In the genomic region with DNA sequence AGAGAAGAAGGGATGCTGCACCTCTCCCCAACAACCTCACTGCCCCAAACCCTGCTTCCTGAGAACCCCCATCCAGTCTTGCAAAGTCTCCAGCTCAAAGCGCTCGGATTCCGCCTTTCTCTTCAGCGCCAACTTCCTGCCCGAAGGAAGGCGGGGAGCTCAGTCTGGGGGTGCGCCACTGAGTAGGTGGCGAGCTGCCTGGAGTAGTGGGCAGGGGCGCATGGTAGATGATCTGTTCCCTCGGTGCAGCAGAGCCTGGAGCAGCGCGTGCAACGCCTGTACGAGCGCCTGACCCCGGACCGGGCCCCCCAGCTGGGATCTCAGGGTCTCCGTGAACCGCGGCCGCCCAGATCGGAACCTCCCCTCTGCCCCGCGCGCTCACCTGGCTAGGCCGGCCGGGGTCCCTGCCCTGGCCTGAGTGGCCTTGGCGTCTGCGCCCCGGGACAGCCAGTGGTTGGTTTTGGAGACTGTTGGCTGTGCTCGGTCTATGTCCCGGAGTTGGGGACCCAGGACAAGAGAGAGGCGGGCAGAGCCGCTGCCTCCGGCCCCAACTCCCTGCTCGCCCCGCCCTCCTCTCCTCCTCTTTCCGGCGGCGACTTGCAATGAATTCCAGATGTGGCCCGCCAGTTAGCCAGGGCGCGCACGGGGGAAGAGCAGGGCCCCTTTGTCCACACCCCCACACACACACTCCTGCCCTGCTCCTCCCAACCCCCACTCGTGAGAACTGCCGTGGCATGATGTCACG, we compare ENCODE assay signal across 8 mouse cellular contexts. TPM values are rescaled to one million over a fixed set of nuclear protein-coding genes. Genes with fewer than 3 reads are reported as not detected.
A peak's percentile ranks its signal among the peaks of the same experiment; 100 is the strongest.
DNase-seq lines count a peak whose midpoint lies in the region; ATAC-seq and TF ChIP-seq lines count a peak whose summit lies in the region.

A gene (minus strand): TSS at position 566 of the 745 bp plus-strand sequence.

- 0 out of 2 replicates have a peak, but pooled peaks have one; percentile 48 for TF ChIP-seq POLR2A in bone marrow macrophage, adult 2 months (IDR thresholded peaks at IDR 0.05; ENCODE audit: borderline replicate concordance, low read depth, low read length)
- TF ChIP-seq POLR2A in thymus, adult 2 months (IDR thresholded peaks at IDR 0.05; ENCODE audit: control insufficient read depth, extremely low read depth, insufficient read depth, low read length, poor library complexity) = no peak

- peak within 1 kb of the TSS; percentile 89 for H3K27ac ChIP-seq in bone marrow macrophage, adult 2 months (ENCODE audit: insufficient read depth, low read depth, low read length)
- H3K27ac ChIP-seq in forebrain, embryonic 15.5 days (replicated peaks) = peak within 1 kb of the TSS; percentile 25; the same call in 1 of the 2 replicates
- H3K27ac ChIP-seq in lung, embryonic 15.5 days = peak within 1 kb of the TSS; percentile 98
- H3K27ac ChIP-seq in thymus, adult 2 months (ENCODE audit: control insufficient read depth, insufficient read depth, low read length) = no peak within 1 kb of the TSS

- TF ChIP-seq CTCF in E14TG2a.4 (conservative IDR thresholded peaks at IDR 0.05; ENCODE audit: low read length) = no peak
- no peak for TF ChIP-seq CTCF in bone marrow macrophage, adult 2 months (IDR thresholded peaks at IDR 0.05; ENCODE audit: low read depth, low read length)
- no peak for TF ChIP-seq CTCF in thymus, adult 2 months (IDR thresholded peaks at IDR 0.05; ENCODE audit: borderline replicate concordance, control insufficient read depth, extremely low read depth, insufficient read depth, low read length, poor library complexity)

- intact Hi-C loops in heart, postnatal 14 days (cut with DNase I) = no loop called here

- H3K36me3 ChIP-seq in E14TG2a.4 (ENCODE audit: insufficient read depth, low read length) = peaks cover 30% of the 10 kb centered on the region
- no peaks in the 10 kb centered on the region for H3K36me3 ChIP-seq in forebrain, embryonic 15.5 days
- no peaks in the 10 kb centered on the region for H3K36me3 ChIP-seq in lung, embryonic 15.5 days
- no peaks in the 10 kb centered on the region for H3K36me3 ChIP-seq in thymus, adult 2 months (ENCODE audit: control insufficient read depth, insufficient read depth, low read length)

- peak within 1 kb of the TSS; percentile 100 for H3K4me2 ChIP-seq in forebrain, embryonic 15.5 days (replicated peaks)
- H3K4me2 ChIP-seq in lung, embryonic 15.5 days = peak within 1 kb of the TSS; percentile 79

- peak within 1 kb of the TSS; percentile 77 for H3K9ac ChIP-seq in forebrain, embryonic 15.5 days (replicated peaks)
- peak within 1 kb of the TSS; percentile 97 for H3K9ac ChIP-seq in lung, embryonic 15.5 days

- peak; percentile 88 for DNase-seq in heart, postnatal 14 days
- peak; percentile 90 to 94 for DNase-seq in kidney, postnatal 4 days
- peak; percentile 68 for DNase-seq in thymus, adult 2 months

- no peaks in the 10 kb centered on the region for H3K27me3 ChIP-seq in E14TG2a.4 (ENCODE audit: insufficient read depth, low read length)
- H3K27me3 ChIP-seq in forebrain, embryonic 15.5 days = no peaks in the 10 kb centered on the region
- no peaks in the 10 kb centered on the region for H3K27me3 ChIP-seq in lung, embryonic 15.5 days
- no peaks in the 10 kb centered on the region for H3K27me3 ChIP-seq in thymus, adult 2 months (ENCODE audit: control insufficient read depth, insufficient read depth, low read length)

- peaks cover 90% of the 10 kb centered on the region for H3K4me1 ChIP-seq in E14TG2a.4 (replicated peaks; ENCODE audit: low read depth, low read length)
- peaks cover 59% of the 10 kb centered on the region for H3K4me1 ChIP-seq in bone marrow macrophage, adult 2 months (ENCODE audit: control insufficient read depth, insufficient read depth, low read length)
- peaks cover 25% of the 10 kb centered on the region for H3K4me1 ChIP-seq in forebrain, embryonic 15.5 days
- H3K4me1 ChIP-seq in lung, embryonic 15.5 days = peaks cover 58% of the 10 kb centered on the region
- peaks cover 11% of the 10 kb centered on the region for H3K4me1 ChIP-seq in thymus, adult 2 months (replicated peaks; ENCODE audit: control insufficient read depth, insufficient read depth, low read length)

- peak; percentile 73 for ATAC-seq in forebrain, embryonic 15.5 days (replicated peaks)
- ATAC-seq in lung, embryonic 15.5 days (ENCODE audit: borderline replicate concordance, extremely low read depth, low FRiP score, low TSS enrichment) = peak; percentile 80
- ATAC-seq in neutrophil, adult 5-6 weeks (ENCODE audit: extremely low read depth, insufficient number of reproducible peaks, low FRiP score, poor library complexity, severe bottlenecking) = peak; percentile 66

- H3K9me3 ChIP-seq in E14TG2a.4 (ENCODE audit: low read length) = no peaks in the 10 kb centered on the region
- H3K9me3 ChIP-seq in forebrain, embryonic 15.5 days = no peaks in the 10 kb centered on the region
- H3K9me3 ChIP-seq in lung, embryonic 15.5 days = no peaks in the 10 kb centered on the region

- H3K4me3 ChIP-seq in E14TG2a.4 (replicated peaks; ENCODE audit: low read length) = peak within 1 kb of the TSS; percentile 94
- peak within 1 kb of the TSS; percentile 84 for H3K4me3 ChIP-seq in bone marrow macrophage, adult 2 months (ENCODE audit: insufficient read depth, low read length)
- H3K4me3 ChIP-seq in forebrain, embryonic 15.5 days = peak within 1 kb of the TSS; percentile 81
- peak within 1 kb of the TSS; percentile 90 for H3K4me3 ChIP-seq in lung, embryonic 15.5 days
- peak within 1 kb of the TSS; percentile 58 for H3K4me3 ChIP-seq in thymus, adult 2 months (ENCODE audit: control insufficient read depth, insufficient read depth, low read length)

- 0% methylated on average over 46 of the region's 47 CpGs for WGBS in forebrain, embryonic 15.5 days
- WGBS in lung, embryonic 15.5 days = under 1% methylated on average over 47 of the region's 47 CpGs
- under 1% methylated on average over 47 of the region's 47 CpGs for WGBS in thymus, adult 2 months

RNA-seq across cellular contexts. Expression of the gene that starts here (rescaled TPM):
- polyA plus RNA-seq in bone marrow macrophage, adult 2 months (2012; ENCODE audit: insufficient read depth, insufficient read length, missing spikeins) = 46.5 and 48.2 TPM in 2 replicates
- polyA plus RNA-seq in forebrain, embryonic 15.5 days (2015; fragmentation: Nextera tagmentation; extraction: Ambion mirVana) = 6.9 and 7.5 TPM in 2 replicates
- total RNA-seq in heart, postnatal 14 days (2021) = 1 to 10 TPM; 5.4 to 6.9 TPM
- 63.4 and 65.2 TPM in 2 replicates for polyA plus RNA-seq in lung, embryonic 15.5 days (2015; fragmentation: Nextera tagmentation; extraction: Ambion mirVana)
- 0.98 and 1.3 TPM in 2 replicates for total RNA-seq in neutrophil, adult 5-6 weeks (2017)
- 11.0 and 11.2 TPM in 2 replicates for polyA plus RNA-seq in thymus, adult 2 months (2012; rRNA removed)
